Mouse (Mus musculus): ENCODE results near the gene Sox2.

GRCm38 (mm10) chr3:34671024-34671660 lies 20.9 kb downstream of the Sox2 start:
- TF ChIP-seq CTCF (conservative IDR thresholded peaks at IDR 0.05; ENCODE audit: insufficient read depth, insufficient read length, low read depth, low read length) (no peak), POLR2A (IDR thresholded peaks at IDR 0.05; ENCODE audit: low read depth, low read length) (no peak)

All from kidney, adult 2 months (tissue).